Mouse (Mus musculus) stomach, embryonic 15.5 days (tissue): ENCODE measurements around the gene Cacna1d. TPM values are rescaled to one million over a fixed set of nuclear protein-coding genes. Genes with fewer than 3 reads are reported as not detected.

ENCODE experiments used
- ATAC-seq: fragments of 200-750 bp; cut with Nextera tagmentation; 2 replicates; pipeline ENCODE4 v1.8.0; 2017; ENCODE audit warnings: low read depth, moderate number of reproducible peaks, moderate TSS enrichment; ENCODE audit not compliant: insufficient read depth, low FRiP score
- H3K27ac ChIP-seq: fragments of 300-500 bp; sonication (generic); 2 replicates; pipeline ENCODE4 v1.5.1; 2015; ENCODE audit warnings: mild to moderate bottlenecking, inconsistent platforms
- H3K27me3 ChIP-seq: fragments of 300-500 bp; sonication (generic); replicated peaks from 2 replicates; pipeline ENCODE4 v1.6.1; 2015; ENCODE audit warnings: inconsistent platforms
- H3K36me3 ChIP-seq: fragments of 300-500 bp; sonication (generic); 2 replicates; pipeline ENCODE4 v1.6.1; 2015; ENCODE audit warnings: inconsistent platforms
- H3K4me1 ChIP-seq: fragments of 300-500 bp; sonication (generic); 2 replicates; pipeline ENCODE4 v1.6.1; 2015; ENCODE audit warnings: inconsistent platforms
- H3K4me2 ChIP-seq: fragments of 300-500 bp; sonication (generic); 2 replicates; pipeline ENCODE4 v1.6.1; 2015; ENCODE audit warnings: mild to moderate bottlenecking, inconsistent platforms
- H3K4me3 ChIP-seq: fragments of 300-500 bp; sonication (generic); replicated peaks from 2 replicates; pipeline ENCODE4 v1.5.1; 2015; ENCODE audit warnings: inconsistent platforms
- H3K9ac ChIP-seq: fragments of 300-500 bp; sonication (generic); 2 replicates; pipeline ENCODE4 v1.6.1; 2015; ENCODE audit warnings: inconsistent platforms
- H3K9me3 ChIP-seq: fragments of 300-500 bp; sonication (generic); 2 replicates; pipeline ENCODE4 v1.6.1; 2016; ENCODE audit warnings: inconsistent platforms
- WGBS: fragments of 180-500 bp; shearing (Covaris S2); methylation state at CpG from one replicate; pipeline ENCODE4 v1.1.7; 2015; 5-methylcytosine and 5-hydroxymethylcytosine counted together
- polyA plus RNA-seq: library from polyadenylated mRNA; unstranded; fragments of >200 nt; fragmentation: Nextera tagmentation; extraction: Ambion mirVana; gene quantifications from 2 replicates; pipeline ENCODE4 v1.2.1, GENCODE M21; 2015

The Cacna1d gene
- polyA plus RNA-seq, 1 experiment from 2014 or later: 6.1 TPM

DNA sequence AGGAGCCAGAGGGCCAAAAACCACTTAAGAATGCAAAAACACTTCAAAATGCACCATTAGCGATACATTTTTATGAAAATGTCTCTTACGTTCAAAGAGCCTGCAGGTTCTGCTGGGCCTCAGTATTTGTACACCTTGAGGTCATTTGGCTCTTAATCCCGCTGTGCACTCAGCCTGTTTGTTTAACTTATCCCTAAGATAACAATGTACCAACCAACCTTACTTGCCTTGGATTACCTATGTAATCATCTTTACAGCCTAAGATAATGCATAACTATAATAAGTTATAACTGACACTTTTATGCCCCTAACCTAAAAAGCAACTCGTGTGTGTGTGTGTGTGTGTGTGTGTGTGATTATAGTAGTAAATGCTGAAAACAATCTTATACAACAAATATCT lies 411.5 kb downstream of the Cacna1d start:
- Histone ChIP-seq H3K27me3 (no peaks in the 10 kb centered on the region), H3K4me1 (0 out of 2 replicates have a peak, but pooled peaks cover 4% of the 10 kb centered on the region), H3K27ac (no peak overlapping the region), H3K4me3 (no peak overlapping the region), H3K9me3 (no peaks in the 10 kb centered on the region), H3K9ac (no peak overlapping the region), H3K36me3 (no peaks in the 10 kb centered on the region), H3K4me2 (no peak overlapping the region)
- 50% methylated on average over 4 of the region's 4 CpGs for WGBS
- no peak for ATAC-seq

GRCm38 (mm10) chr14:30078115-30078808 lies 413.0 kb downstream of the Cacna1d start:
- 73% methylated on average over 15 of the region's 15 CpGs for WGBS
- Histone ChIP-seq H3K27ac (no peak overlapping the region), H3K9me3 (no peaks in the 10 kb centered on the region), H3K9ac (no peak overlapping the region), H3K4me3 (no peak overlapping the region), H3K4me2 (no peak overlapping the region), H3K27me3 (no peaks in the 10 kb centered on the region), H3K36me3 (no peaks in the 10 kb centered on the region), H3K4me1 (0 out of 2 replicates have a peak, but pooled peaks cover 4% of the 10 kb centered on the region)
- ATAC-seq: no peak

- H3K36me3 ChIP-seq: no peaks in the 10 kb centered on the region
- H3K27me3 ChIP-seq: no peaks in the 10 kb centered on the region
- no peaks in the 10 kb centered on the region for H3K9me3 ChIP-seq
- no peak overlapping the region for H3K4me2 ChIP-seq
- 0 out of 2 replicates have a peak, but pooled peaks cover 4% of the 10 kb centered on the region for H3K4me1 ChIP-seq
- no peak for ATAC-seq
- H3K9ac ChIP-seq: no peak overlapping the region
- H3K4me3 ChIP-seq: no peak overlapping the region
- H3K27ac ChIP-seq: no peak overlapping the region
- 70% methylated on average over 7 of the region's 7 CpGs for WGBS
These were observed 415.9 kb downstream of the Cacna1d start for GRCm38 (mm10) chr14:30075268-30075887.

DNA sequence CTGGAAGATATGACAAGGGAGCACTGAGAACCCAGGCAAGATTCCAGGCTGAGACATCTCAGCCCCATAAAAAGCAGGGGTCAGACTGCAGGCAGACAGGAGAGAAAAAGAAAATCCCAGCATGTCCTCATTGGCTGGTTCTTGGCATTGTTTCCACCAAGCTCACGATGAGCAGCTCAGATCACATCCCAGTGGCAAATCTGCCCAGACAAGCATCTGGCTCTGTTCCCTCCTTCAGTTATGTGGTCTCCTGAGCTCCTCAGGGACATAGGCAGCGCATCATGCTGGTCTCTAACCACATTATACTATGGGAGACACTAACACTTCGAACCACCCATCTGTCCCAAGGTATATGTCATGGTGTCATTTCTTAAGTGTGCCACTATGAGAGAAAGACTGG lies 422.7 kb downstream of the Cacna1d start:
- Histone ChIP-seq H3K4me3 (no peak overlapping the region), H3K36me3 (no peaks in the 10 kb centered on the region), H3K9me3 (no peaks in the 10 kb centered on the region), H3K9ac (no peak overlapping the region), H3K4me2 (no peak overlapping the region), H3K4me1 (no peaks in the 10 kb centered on the region), H3K27ac (no peak overlapping the region), H3K27me3 (no peaks in the 10 kb centered on the region)
- WGBS: 74% methylated on average over 3 of the region's 3 CpGs
- ATAC-seq: no peak

DNA sequence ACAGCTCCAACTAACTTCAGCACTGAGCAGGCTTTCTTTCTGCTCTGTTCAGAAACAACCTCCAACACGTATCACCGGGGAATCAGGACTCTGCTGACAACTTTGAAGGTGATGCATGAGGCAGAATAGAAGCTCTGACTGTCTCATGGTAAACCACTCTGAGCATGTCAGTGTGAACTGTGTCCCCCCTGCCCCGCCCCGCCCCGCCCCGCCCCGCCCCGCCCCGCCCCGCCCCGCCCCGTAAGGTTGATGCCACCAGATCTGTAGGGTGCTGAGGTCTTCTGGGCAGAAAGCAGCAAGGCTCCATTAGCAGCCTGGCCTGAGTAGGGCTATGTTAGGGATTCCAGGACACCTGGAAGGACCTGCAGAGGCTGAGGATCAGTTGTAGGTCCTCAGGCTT lies 424.5 kb downstream of the Cacna1d start:
- 80% methylated on average over 12 of the region's 12 CpGs for WGBS
- H3K27ac ChIP-seq: no peak overlapping the region

DNA sequence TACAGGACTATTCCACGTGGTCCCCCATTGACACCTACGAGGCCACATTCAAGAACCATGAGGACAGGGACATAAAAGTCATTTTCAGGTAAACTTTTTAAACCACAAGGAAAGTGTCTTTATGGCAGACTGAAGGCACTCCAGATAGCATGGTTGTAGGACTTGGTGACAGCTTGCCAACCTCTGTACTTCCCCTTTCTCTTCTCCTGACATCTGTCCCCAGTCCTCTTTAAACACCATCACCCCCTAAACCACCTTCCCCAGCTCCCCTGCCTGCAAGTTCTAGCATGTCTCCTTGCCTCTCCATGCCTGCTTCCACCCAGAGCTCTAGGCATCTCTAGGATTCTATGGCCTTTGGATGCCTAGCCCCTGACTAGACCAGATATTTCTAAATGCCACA lies 426.4 kb downstream of the Cacna1d start:
- ATAC-seq: no peak
- H3K27me3 ChIP-seq: no peaks in the 10 kb centered on the region
- no peak overlapping the region for H3K27ac ChIP-seq
- no peaks in the 10 kb centered on the region for H3K9me3 ChIP-seq
- no peak overlapping the region for H3K9ac ChIP-seq
- H3K36me3 ChIP-seq: no peaks in the 10 kb centered on the region
- no peak overlapping the region for H3K4me3 ChIP-seq
- H3K4me1 ChIP-seq: no peaks in the 10 kb centered on the region
- 83% methylated on average over 2 of the region's 2 CpGs for WGBS
- no peak overlapping the region for H3K4me2 ChIP-seq

More for the DNA sequence above, 424.5 kb downstream of the Cacna1d start:
- Histone ChIP-seq H3K4me2 (no peak overlapping the region), H3K9ac (no peak overlapping the region), H3K4me1 (no peaks in the 10 kb centered on the region), H3K4me3 (no peak overlapping the region), H3K9me3 (no peaks in the 10 kb centered on the region), H3K27me3 (no peaks in the 10 kb centered on the region), H3K36me3 (no peaks in the 10 kb centered on the region)
- ATAC-seq: no peak; the same call in 1 of the 2 replicates

DNA sequence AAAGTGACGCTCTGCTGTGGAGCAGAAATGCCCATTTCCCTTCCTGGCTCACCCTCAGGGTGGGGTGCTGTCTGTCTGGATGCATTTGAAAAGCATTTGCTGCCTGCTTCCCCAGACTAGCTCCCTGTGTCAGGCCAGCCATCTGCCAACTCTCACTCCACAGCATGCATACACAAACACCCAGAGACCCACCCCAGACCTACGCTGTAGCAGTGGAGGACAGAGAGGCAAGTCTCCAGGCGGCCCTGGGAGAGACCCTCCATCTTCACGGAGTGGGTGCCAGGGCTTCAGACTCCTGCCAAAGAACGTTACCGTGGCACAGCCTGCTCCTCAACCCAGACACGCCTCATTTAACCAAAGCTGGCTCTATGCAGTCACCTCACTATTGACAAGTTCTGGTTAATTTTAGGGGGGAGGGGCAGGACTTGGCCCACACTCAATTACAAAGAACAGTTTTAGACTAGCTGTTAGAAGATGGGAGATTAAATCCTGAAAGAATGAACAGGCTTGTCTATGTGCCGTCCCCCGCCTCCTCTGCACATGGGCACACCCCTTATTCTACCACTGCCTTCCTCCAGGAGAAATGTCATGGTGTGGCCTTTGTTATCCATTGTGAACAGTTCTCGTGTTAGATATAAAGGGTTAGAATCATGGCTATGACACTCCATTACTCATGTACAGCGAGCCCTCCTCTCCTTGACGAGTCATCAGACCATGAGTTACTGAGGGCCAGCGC lies 435.1 kb downstream of the Cacna1d start:
- peak; percentile 66; the same call in 1 of the 2 replicates for ATAC-seq
- H3K27ac ChIP-seq: peak overlapping the region; percentile 84
- no peaks in the 10 kb centered on the region for H3K36me3 ChIP-seq
- no peaks in the 10 kb centered on the region for H3K27me3 ChIP-seq
- WGBS: 42% methylated on average over 13 of the region's 13 CpGs
- no peaks in the 10 kb centered on the region for H3K9me3 ChIP-seq
- H3K9ac ChIP-seq: no peak overlapping the region
- no peak overlapping the region for H3K4me3 ChIP-seq
- H3K4me2 ChIP-seq: peak overlapping the region; percentile 11; the same call in 1 of the 2 replicates
- peaks cover 13% of the 10 kb centered on the region for H3K4me1 ChIP-seq

DNA sequence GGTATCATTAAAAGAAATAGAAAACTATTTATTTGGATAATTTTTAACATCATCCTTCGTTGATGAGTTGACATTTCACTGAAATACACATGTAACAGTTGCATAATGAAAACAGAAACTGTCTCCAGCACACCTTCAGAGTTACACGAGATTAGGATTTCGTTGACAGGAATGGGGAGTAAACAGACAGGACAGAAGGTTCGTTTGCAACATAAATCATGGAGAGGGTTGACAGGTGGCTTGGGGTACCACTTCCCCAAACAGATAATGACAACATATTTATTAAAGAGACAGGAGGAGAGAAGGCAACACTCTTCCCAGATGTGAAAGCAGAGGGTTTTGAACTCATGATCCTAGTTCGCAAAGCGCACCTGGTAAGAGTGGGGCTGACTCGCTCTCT lies 436.3 kb downstream of the Cacna1d start:
- no peak for ATAC-seq
- Histone ChIP-seq H3K27ac (no peak overlapping the region), H3K9me3 (no peaks in the 10 kb centered on the region), H3K4me1 (peaks cover 13% of the 10 kb centered on the region), H3K4me3 (no peak overlapping the region), H3K4me2 (no peak overlapping the region), H3K27me3 (no peaks in the 10 kb centered on the region), H3K36me3 (no peaks in the 10 kb centered on the region), H3K9ac (no peak overlapping the region)
- 58% methylated on average over 7 of the region's 7 CpGs for WGBS

DNA sequence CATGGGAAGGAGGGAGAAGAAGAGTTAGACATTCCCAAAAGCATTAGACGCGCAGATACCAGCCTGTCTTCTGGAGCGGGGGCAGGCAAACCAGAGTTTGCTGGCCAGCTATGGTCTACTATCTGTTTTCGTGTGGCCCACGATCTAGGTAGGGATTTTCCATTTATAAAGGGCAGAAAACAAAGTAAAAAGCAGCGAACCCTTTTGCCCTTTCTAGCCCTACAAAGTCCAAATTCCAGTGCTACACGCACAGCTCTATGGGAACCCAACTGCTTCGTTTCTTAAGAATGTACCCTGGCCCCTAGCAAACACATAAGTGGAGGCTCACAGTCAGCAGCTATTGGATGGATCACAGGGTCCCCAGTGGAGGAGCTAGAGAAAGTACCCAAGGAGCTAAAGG lies 441.0 kb downstream of the Cacna1d start:
- Histone ChIP-seq H3K4me1 (0 out of 2 replicates have a peak, but pooled peaks cover 4% of the 10 kb centered on the region), H3K27me3 (no peaks in the 10 kb centered on the region), H3K36me3 (no peaks in the 10 kb centered on the region), H3K27ac (no peak overlapping the region), H3K9me3 (no peaks in the 10 kb centered on the region), H3K4me3 (no peak overlapping the region), H3K9ac (no peak overlapping the region), H3K4me2 (no peak overlapping the region)
- ATAC-seq: no peak
- WGBS: 88% methylated on average over 8 of the region's 8 CpGs

DNA sequence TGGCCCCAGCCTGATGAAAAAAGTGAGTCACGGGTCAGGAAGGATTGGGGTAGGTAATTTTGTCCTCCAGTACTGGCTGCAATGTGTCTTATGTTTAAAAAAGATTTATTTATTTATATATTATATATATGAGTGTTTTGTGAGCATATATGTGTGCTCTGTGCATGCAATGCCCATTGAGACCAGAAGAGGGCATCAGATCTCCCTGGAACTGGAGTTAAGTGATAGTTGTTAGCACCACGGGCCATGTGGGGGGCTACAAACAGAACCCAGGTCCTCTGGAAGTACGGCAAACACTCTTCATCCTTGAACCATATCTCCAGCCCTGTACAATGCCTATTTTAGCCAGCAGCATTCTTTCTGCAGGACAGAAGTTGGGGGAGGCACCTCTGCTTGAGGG lies 443.2 kb downstream of the Cacna1d start:
- Histone ChIP-seq H3K9ac (no peak overlapping the region), H3K4me1 (0 out of 2 replicates have a peak, but pooled peaks cover 4% of the 10 kb centered on the region), H3K27me3 (no peaks in the 10 kb centered on the region), H3K9me3 (no peaks in the 10 kb centered on the region), H3K4me2 (no peak overlapping the region), H3K4me3 (no peak overlapping the region), H3K27ac (no peak overlapping the region), H3K36me3 (no peaks in the 10 kb centered on the region)
- 80% methylated on average over 3 of the region's 3 CpGs for WGBS
- no peak for ATAC-seq

DNA sequence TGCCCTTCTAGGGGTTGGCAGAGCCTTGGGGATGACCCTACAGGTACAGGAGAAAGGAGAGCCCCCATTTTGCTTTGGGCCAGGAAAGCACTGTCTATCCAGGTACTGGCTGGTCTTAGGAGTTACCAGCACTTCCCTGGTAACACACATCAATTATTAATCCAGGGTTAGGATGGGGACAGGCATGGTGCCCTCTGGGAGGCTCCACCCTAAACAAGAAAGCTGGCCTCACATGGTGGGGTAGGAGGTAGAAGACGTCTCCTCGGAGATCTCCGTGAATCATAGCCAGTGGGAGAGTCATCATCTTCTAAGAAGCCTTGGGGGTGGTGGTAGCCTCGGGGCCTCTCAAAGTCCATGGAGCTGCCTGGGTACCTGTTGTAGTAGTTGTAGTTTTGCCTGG lies 444.3 kb downstream of the Cacna1d start:
- Histone ChIP-seq H3K9me3 (no peaks in the 10 kb centered on the region), H3K4me1 (0 out of 2 replicates have a peak, but pooled peaks cover 4% of the 10 kb centered on the region), H3K27ac (no peak overlapping the region), H3K4me3 (no peak overlapping the region), H3K4me2 (no peak overlapping the region), H3K9ac (no peak overlapping the region), H3K36me3 (no peaks in the 10 kb centered on the region), H3K27me3 (no peaks in the 10 kb centered on the region)
- no peak for ATAC-seq
- WGBS: 91% methylated on average over 4 of the region's 4 CpGs

DNA sequence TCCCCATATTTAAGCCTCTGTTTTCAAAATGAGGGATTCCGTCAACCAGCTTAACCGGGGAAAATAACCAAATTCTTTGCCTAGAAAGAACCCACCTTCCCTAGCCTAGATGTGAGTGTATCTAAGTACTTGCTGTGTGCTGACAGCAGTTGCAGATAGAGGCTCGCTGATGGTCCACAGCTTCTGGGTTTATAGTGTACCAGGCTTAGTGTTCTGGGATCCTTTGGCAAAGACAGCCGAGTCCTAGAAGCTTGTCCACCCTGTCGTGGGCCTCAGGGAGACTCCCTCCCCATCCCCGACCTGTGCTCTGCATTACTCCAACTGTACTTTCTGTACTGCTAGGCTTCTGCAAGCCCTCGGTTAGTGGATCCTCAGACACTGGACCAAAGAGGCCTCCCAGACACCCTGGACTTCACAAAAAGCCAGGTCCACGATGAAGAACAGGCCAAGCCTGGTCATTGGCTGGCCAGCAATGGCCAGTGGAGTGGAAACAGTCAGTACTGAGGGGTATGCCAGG lies 445.5 kb downstream of the Cacna1d start:
- no peak overlapping the region for H3K9ac ChIP-seq
- 67% methylated on average over 8 of the region's 8 CpGs for WGBS
- no peak overlapping the region for H3K27ac ChIP-seq
- no peak for ATAC-seq
- H3K4me2 ChIP-seq: no peak overlapping the region
- H3K4me3 ChIP-seq: no peak overlapping the region
- no peaks in the 10 kb centered on the region for H3K36me3 ChIP-seq
- 0 out of 2 replicates have a peak, but pooled peaks cover 4% of the 10 kb centered on the region for H3K4me1 ChIP-seq
- H3K27me3 ChIP-seq: no peaks in the 10 kb centered on the region
- H3K9me3 ChIP-seq: no peaks in the 10 kb centered on the region
